Mouse (Mus musculus): ENCODE measurements around the gene Arhgef39. TPM values are rescaled to one million over a fixed set of nuclear protein-coding genes. Genes with fewer than 3 reads are reported as not detected.

Arhgef39 gene
- polyA plus RNA-seq, 1 experiment = 12.7 TPM

GRCm38 (mm10) chr4:43447251-43447650 is 52.2 kb downstream of the Arhgef39 start:
- Histone ChIP-seq H3K4me3 (ENCODE audit: extremely low read depth, insufficient read depth, insufficient read length) (no peak overlapping the region), H3K4me1 (ENCODE audit: control insufficient read depth, insufficient read depth, insufficient read length) (peaks cover 3% of the 10 kb centered on the region; the same call in 1 of the 2 replicates), H3K27ac (ENCODE audit: insufficient read depth, low read length) (no peak overlapping the region), H3K27me3 (ENCODE audit: control insufficient read depth, insufficient read depth, low read length) (no peaks in the 10 kb centered on the region), H3K36me3 (ENCODE audit: control insufficient read depth, insufficient read depth, low read length) (peaks cover 33% of the 10 kb centered on the region)
- TF ChIP-seq POLR2A (IDR thresholded peaks at IDR 0.05; ENCODE audit: low read depth, low read length) (no peak), CTCF (IDR thresholded peaks at IDR 0.05; ENCODE audit: extremely low read depth, insufficient read depth, insufficient read length, insufficient replicate concordance) (no peak)
- WGBS = 82% methylated on average over 13 of the region's 13 CpGs
- DNase-seq (ENCODE audit: low read depth in 1 of 2, low spot score in 2 of 2) = no peak

Other genes with a start within 250 kb of the Arhgef39 start
- 0.06 and 0.07 TPM in 2 replicates for gene Atp8b5, start 232.5 kb downstream of the Arhgef39 start, polyA plus RNA-seq (2012; rRNA removed)
- 7.4 and 8.5 TPM in 2 replicates for gene Rusc2, start 117.7 kb downstream of the Arhgef39 start, polyA plus RNA-seq (2012; rRNA removed)
- not detected in 2 replicates for gene Fam166b, start 70.6 kb downstream of the Arhgef39 start, polyA plus RNA-seq (2012; rRNA removed)
- 49.6 and 64.5 TPM in 2 replicates for gene Tesk1, start 57.8 kb downstream of the Arhgef39 start, polyA plus RNA-seq (2012; rRNA removed)
- 109 and 140 TPM in 2 replicates for gene Cd72, start 45.1 kb downstream of the Arhgef39 start, polyA plus RNA-seq (2012; rRNA removed)
- 15.3 and 17.1 TPM in 2 replicates for gene Sit1, start 16.0 kb downstream of the Arhgef39 start, polyA plus RNA-seq (2012; rRNA removed)
- 85.4 and 191 TPM in 2 replicates for gene Ccdc107, start 6.8 kb downstream of the Arhgef39 start, polyA plus RNA-seq (2012; rRNA removed)
- 2.0 TPM in 2 replicates for gene Car9, start 7.3 kb upstream of the Arhgef39 start, polyA plus RNA-seq (2012; rRNA removed)
- 11.8 and 13.8 TPM in 2 replicates for gene Tpm2, start 24.1 kb upstream of the Arhgef39 start, polyA plus RNA-seq (2012; rRNA removed)
- 48.8 and 54.0 TPM in 2 replicates for gene Creb3, start 62.6 kb upstream of the Arhgef39 start, polyA plus RNA-seq (2012; rRNA removed)
- gene Tln1, start 63.0 kb upstream of the Arhgef39 start, polyA plus RNA-seq (2012; rRNA removed) = 163 and 208 TPM in 2 replicates
- 42.4 and 44.3 TPM in 2 replicates for gene Rgp1, start 79.0 kb upstream of the Arhgef39 start, polyA plus RNA-seq (2012; rRNA removed)
- 28.8 and 34.2 TPM in 2 replicates for gene Gba2, start 79.2 kb upstream of the Arhgef39 start, polyA plus RNA-seq (2012; rRNA removed)
- 0.23 and 0.26 TPM in 2 replicates for gene Msmp, start 84.8 kb upstream of the Arhgef39 start, polyA plus RNA-seq (2012; rRNA removed)
- 10.2 and 13.6 TPM in 2 replicates for gene Npr2, start 132.2 kb upstream of the Arhgef39 start, polyA plus RNA-seq (2012; rRNA removed)
- 0.55 and 0.57 TPM in 2 replicates for gene Spag8, start 153.9 kb upstream of the Arhgef39 start, polyA plus RNA-seq (2012; rRNA removed)
- 23.2 and 26.6 TPM in 2 replicates for gene Hint2, start 156.8 kb upstream of the Arhgef39 start, polyA plus RNA-seq (2012; rRNA removed)
- gene Tmem8b, start 169.3 kb upstream of the Arhgef39 start, polyA plus RNA-seq (2012; rRNA removed) = 3.8 and 4.5 TPM in 2 replicates
- gene Fam221b, start 169.4 kb upstream of the Arhgef39 start, polyA plus RNA-seq (2012; rRNA removed) = not detected in 2 replicates
- not detected in 2 replicates for gene Olfr70, start 201.1 kb upstream of the Arhgef39 start, polyA plus RNA-seq (2012; rRNA removed)
- not detected in 2 replicates for gene Olfr71, start 210.6 kb upstream of the Arhgef39 start, polyA plus RNA-seq (2012; rRNA removed)
- gene Hrct1, start 227.5 kb upstream of the Arhgef39 start, polyA plus RNA-seq (2012; rRNA removed) = 0.69 and 0.79 TPM in 2 replicates
- 0.12 and 0.15 TPM in 2 replicates for gene Spaar, start 230.3 kb upstream of the Arhgef39 start, polyA plus RNA-seq (2012; rRNA removed)